Mouse (Mus musculus): ENCODE measurements around the gene Surf2. TPM values are rescaled to one million over a fixed set of nuclear protein-coding genes. Genes with fewer than 3 reads are reported as not detected.

The Surf2 gene
- total RNA-seq, 2 experiments from 2014 or later, result 34.2 to 36.5 TPM

- DNase-seq (ENCODE audit: low spot score in 2 of 2), result no peak
Measured at GRCm38 (mm10) chr2:26913416-26914147, 2.6 kb upstream of the Surf2 start.

GRCm38 (mm10) chr2:26914148-26914941 is 1.8 kb upstream of the Surf2 start:
- DNase-seq (ENCODE audit: low spot score in 2 of 2), result no peak

- no peak for DNase-seq (ENCODE audit: low spot score in 2 of 2)
Measured at GRCm38 (mm10) chr2:26916738-26917137, 571 bp downstream of the Surf2 start.

GRCm38 (mm10) chr2:26919684-26920083 is 3.5 kb downstream of the Surf2 start:
- no peak for DNase-seq (ENCODE audit: low spot score in 2 of 2)

- DNase-seq (ENCODE audit: low spot score in 2 of 2), result no peak
Measured at GRCm38 (mm10) chr2:26920190-26920855, 4.2 kb downstream of the Surf2 start.

- DNase-seq (ENCODE audit: low spot score in 2 of 2), result no peak
Measured at GRCm38 (mm10) chr2:26921784-26922183, 5.6 kb downstream of the Surf2 start.

- no peak for DNase-seq (ENCODE audit: low spot score in 2 of 2)
Measured at GRCm38 (mm10) chr2:26927745-26928476, 11.7 kb downstream of the Surf2 start.

- DNase-seq (ENCODE audit: low spot score in 2 of 2), result peak; percentile 35 to 81
Measured at GRCm38 (mm10) chr2:26930390-26930789, 14.2 kb downstream of the Surf2 start.

- DNase-seq (ENCODE audit: low spot score in 2 of 2), result no peak
Measured at GRCm38 (mm10) chr2:26932473-26933303, 16.5 kb downstream of the Surf2 start.

GRCm38 (mm10) chr2:26933304-26934055 is 17.3 kb downstream of the Surf2 start, which contains the start of the genes Surf4 and Stkld1:
Surf4 (minus strand) TSS chr2:26933928.
Stkld1 (plus strand) TSS chr2:26934047.
- DNase-seq (ENCODE audit: low spot score in 2 of 2), result peak; percentile 87 to 94

- no peak for DNase-seq (ENCODE audit: low spot score in 2 of 2)
Measured at GRCm38 (mm10) chr2:26935286-26935685, 19.1 kb downstream of the Surf2 start.

- no peak for DNase-seq (ENCODE audit: low spot score in 2 of 2)
Measured at GRCm38 (mm10) chr2:26936425-26936824, 20.3 kb downstream of the Surf2 start.

- DNase-seq (ENCODE audit: low spot score in 2 of 2), result no peak
Measured at GRCm38 (mm10) chr2:26941539-26941938, 25.4 kb downstream of the Surf2 start.

GRCm38 (mm10) chr2:26943253-26943652 is 27.1 kb downstream of the Surf2 start:
- no peak for DNase-seq (ENCODE audit: low spot score in 2 of 2)

GRCm38 (mm10) chr2:26950411-26950810 is 34.2 kb downstream of the Surf2 start:
- DNase-seq (ENCODE audit: low spot score in 2 of 2), result no peak

GRCm38 (mm10) chr2:26951346-26951905 is 35.3 kb downstream of the Surf2 start:
- no peak for DNase-seq (ENCODE audit: low spot score in 2 of 2)

- DNase-seq (ENCODE audit: low spot score in 2 of 2), result no peak
Measured at GRCm38 (mm10) chr2:26952193-26952592, 36.0 kb downstream of the Surf2 start.

GRCm38 (mm10) chr2:26952866-26953265 is 36.7 kb downstream of the Surf2 start:
- DNase-seq (ENCODE audit: low spot score in 2 of 2), result no peak

- DNase-seq (ENCODE audit: low spot score in 2 of 2), result no peak
Measured at GRCm38 (mm10) chr2:26954735-26955395, 38.7 kb downstream of the Surf2 start.

Measured in layer of hippocampus, adult 18-20 months (tissue).